Mouse (Mus musculus): ENCODE measurements around the gene Zhx3. TPM values are rescaled to one million over a fixed set of nuclear protein-coding genes. Genes with fewer than 3 reads are reported as not detected.

Zhx3 gene
- polyA plus RNA-seq, 1 experiment from 2014 or later: 14.9 TPM

DNA sequence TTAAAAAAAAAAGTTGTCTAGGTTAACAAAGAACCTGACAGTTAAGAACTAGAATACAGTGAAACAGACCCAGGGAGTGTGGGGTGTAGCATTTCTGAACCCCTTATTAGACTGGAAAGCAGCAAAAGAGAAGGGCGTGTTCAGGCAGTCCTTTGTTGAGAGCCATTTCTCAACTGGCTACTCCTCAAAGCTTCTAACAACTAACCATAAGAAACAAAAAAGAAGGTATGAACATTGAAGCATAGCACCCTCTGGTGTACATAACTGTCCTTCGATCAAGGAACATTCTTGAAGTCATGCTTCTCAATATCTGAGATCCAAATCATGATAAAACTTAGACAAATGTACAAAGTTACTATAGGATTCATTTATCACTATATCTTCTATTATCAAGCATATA, 79.7 kb downstream of the Zhx3 start:
- no peak overlapping the region for H3K9ac ChIP-seq
- no peak overlapping the region for H3K4me3 ChIP-seq
- ATAC-seq (ENCODE audit: low read depth): no peak
- H3K4me2 ChIP-seq: no peak overlapping the region
- 75% methylated on average over 2 of the region's 2 CpGs for WGBS
- no peaks in the 10 kb centered on the region for H3K4me1 ChIP-seq (replicated peaks)
- H3K9me3 ChIP-seq: no peaks in the 10 kb centered on the region
- no peak overlapping the region for H3K27ac ChIP-seq (replicated peaks)
- H3K36me3 ChIP-seq: no peaks in the 10 kb centered on the region
- H3K27me3 ChIP-seq: no peaks in the 10 kb centered on the region

DNA sequence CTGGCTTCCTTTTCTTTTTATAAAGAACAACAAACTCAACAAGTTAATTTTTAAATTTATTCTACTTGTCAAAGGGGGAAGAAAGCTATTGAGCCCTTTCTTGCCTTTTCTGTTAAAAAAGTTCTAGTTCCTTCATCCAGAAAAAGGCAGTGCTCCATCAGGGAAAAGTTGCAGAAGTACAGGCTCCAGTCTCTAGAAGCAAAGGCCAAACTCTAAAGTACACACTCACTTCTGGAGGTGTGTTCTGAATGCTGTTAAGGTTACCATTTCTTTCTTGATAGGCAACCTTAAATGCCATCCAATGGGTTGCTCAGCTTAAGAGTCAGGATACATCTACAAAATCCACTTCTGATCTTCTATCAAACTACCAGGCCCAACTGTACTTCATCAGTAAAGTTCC, 83.1 kb downstream of the Zhx3 start:
- Histone ChIP-seq H3K4me2 (no peak overlapping the region), H3K27ac (replicated peaks) (no peak overlapping the region), H3K4me1 (replicated peaks) (peaks cover 10% of the 10 kb centered on the region), H3K9me3 (no peaks in the 10 kb centered on the region), H3K36me3 (no peaks in the 10 kb centered on the region), H3K27me3 (no peaks in the 10 kb centered on the region), H3K4me3 (no peak overlapping the region), H3K9ac (no peak overlapping the region)
- ATAC-seq (ENCODE audit: low read depth): no peak

DNA sequence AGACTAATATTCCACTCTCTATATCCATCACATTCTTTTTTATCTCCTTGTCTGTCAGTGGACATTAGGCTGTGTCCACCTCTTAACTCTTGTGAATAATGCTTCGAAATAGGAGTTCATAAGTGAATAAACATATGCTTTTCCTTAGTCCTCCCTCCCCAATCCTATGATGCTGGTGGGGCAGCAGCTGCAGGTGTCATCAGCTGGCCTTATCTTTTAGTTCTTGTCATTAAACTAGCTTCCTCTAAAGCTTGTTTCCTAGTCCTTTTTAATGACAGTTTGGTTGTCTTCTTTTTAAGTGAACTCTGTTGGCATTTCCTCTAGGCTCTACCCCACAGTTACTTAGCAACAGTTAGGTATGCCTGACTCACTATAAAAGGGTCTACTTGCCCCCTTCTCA, 83.8 kb downstream of the Zhx3 start:
- ATAC-seq (ENCODE audit: low read depth): no peak
- peaks cover 10% of the 10 kb centered on the region for H3K4me1 ChIP-seq (replicated peaks)
- no peak overlapping the region for H3K9ac ChIP-seq
- H3K9me3 ChIP-seq: no peaks in the 10 kb centered on the region
- no peaks in the 10 kb centered on the region for H3K36me3 ChIP-seq
- no peak overlapping the region for H3K27ac ChIP-seq (replicated peaks)
- no peak overlapping the region for H3K4me2 ChIP-seq
- no peaks in the 10 kb centered on the region for H3K27me3 ChIP-seq
- 95% methylated on average over 1 of the region's 1 CpGs for WGBS
- H3K4me3 ChIP-seq: no peak overlapping the region

DNA sequence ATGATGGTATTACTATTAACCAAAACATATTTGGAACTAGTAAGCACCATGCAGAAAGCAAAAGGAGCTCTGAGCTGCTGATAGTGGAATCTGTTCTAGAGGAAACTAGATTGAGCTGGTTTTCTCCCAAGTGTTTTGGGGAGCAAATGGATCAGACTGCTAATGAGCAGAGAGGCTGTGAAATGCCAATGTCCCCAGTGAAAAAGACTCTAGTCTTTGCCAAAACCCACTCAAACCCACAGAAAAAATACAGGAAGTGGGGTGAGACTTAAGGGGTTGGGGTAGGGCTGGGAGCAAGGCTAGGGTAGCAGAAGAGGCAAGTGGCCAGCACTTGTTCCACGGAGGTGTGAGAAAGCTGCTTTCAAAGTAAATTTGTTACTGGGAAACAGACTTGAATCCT, 86.5 kb downstream of the Zhx3 start:
- Histone ChIP-seq H3K4me2 (no peak overlapping the region), H3K27ac (replicated peaks) (peak overlapping the region; percentile 70), H3K9ac (no peak overlapping the region), H3K9me3 (no peaks in the 10 kb centered on the region), H3K27me3 (no peaks in the 10 kb centered on the region), H3K4me3 (no peak overlapping the region), H3K36me3 (peaks cover 8% of the 10 kb centered on the region), H3K4me1 (replicated peaks) (peaks cover 10% of the 10 kb centered on the region)
- WGBS: 76% methylated on average over 1 of the region's 1 CpGs
- peak; percentile 62 for ATAC-seq (ENCODE audit: low read depth)

DNA sequence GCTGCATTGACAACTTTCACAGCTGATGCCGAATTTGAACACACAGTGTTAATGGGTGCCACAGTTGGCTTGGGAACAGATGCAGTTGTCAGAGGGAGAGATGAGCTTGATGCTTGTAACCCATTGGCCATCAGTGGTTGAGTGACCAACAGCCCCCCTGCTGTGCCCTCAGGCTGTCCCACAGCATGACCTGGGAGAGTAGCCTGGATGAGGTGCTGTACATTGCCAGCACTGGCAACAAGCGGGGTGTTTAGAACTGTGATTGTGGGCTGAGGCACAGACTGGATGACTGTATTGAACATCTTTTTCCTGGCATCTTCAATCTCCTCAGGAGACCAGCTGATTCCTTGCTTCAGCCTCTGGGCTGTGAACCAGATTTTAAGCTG, 92.0 kb downstream of the Zhx3 start:
- WGBS: 91% methylated on average over 2 of the region's 2 CpGs
- Histone ChIP-seq H3K27me3 (no peaks in the 10 kb centered on the region), H3K36me3 (peaks cover 32% of the 10 kb centered on the region), H3K9me3 (no peaks in the 10 kb centered on the region), H3K9ac (no peak overlapping the region), H3K27ac (replicated peaks) (no peak overlapping the region), H3K4me2 (no peak overlapping the region), H3K4me1 (replicated peaks) (peaks cover 3% of the 10 kb centered on the region), H3K4me3 (no peak overlapping the region)
- ATAC-seq (ENCODE audit: low read depth): no peak

DNA sequence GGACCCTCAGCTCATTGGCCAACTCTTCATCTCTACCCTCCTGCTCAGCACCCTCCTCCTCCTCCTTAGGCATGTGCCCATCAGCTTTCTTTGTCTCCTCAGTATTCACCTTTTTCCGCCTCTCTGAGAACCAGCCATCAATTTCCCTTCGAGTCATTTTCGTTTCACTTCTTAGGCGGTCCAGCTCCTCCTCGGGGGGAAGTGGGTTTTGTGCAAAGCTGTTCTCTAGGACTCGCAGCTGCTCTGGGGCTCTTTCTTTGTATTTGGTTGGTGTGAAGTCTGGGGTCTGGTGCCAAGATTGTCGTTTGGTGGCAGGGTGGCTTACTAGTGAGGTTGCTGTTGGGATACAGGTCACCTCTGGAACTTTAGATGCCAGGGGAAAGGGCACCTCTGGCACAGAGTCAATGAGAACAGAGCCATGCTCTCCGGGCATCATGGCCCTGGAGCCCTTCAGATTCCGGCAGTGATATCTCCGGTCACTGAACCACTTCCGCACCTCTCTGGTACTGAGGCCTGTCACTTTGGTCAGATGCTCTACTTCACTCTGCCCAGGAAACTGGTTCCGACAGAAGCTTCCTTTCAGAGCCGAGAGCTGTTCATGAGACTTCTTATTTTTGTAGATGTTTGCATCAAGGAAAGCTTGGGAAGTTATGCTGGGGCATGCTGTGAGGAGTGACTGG, 92.5 kb downstream of the Zhx3 start:
- no peaks in the 10 kb centered on the region for H3K4me1 ChIP-seq (replicated peaks)
- peaks cover 32% of the 10 kb centered on the region for H3K36me3 ChIP-seq
- H3K4me3 ChIP-seq: no peak overlapping the region
- H3K4me2 ChIP-seq: no peak overlapping the region
- H3K27ac ChIP-seq (replicated peaks): no peak overlapping the region
- no peak overlapping the region for H3K9ac ChIP-seq
- 85% methylated on average over 13 of the region's 13 CpGs for WGBS
- no peaks in the 10 kb centered on the region for H3K27me3 ChIP-seq
- H3K9me3 ChIP-seq: no peaks in the 10 kb centered on the region
- ATAC-seq (ENCODE audit: low read depth): no peak

DNA sequence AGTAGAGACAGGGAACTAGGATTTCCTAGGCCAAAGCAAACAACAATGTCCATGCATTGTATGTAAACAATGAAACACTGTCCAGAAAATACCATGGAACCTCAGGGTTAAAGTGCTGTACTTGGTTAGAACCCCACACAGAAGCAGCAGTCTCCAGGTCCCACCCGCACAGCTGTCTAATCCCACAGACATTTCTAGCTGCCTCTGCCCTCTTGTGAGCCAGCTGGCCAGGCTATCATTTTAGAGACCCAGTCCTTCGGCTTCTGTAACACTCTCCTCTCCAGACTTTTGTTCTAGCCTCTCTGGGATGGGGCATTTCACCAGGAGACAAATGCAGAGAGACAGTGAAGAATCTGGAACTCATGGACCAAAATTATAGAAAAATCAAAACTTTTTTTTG, 94.8 kb downstream of the Zhx3 start:
- H3K36me3 ChIP-seq: peaks cover 32% of the 10 kb centered on the region
- H3K9ac ChIP-seq: no peak overlapping the region
- H3K9me3 ChIP-seq: no peaks in the 10 kb centered on the region
- no peaks in the 10 kb centered on the region for H3K27me3 ChIP-seq
- H3K4me2 ChIP-seq: no peak overlapping the region
- H3K27ac ChIP-seq (replicated peaks): no peak overlapping the region
- no peaks in the 10 kb centered on the region for H3K4me1 ChIP-seq (replicated peaks)
- 82% methylated on average over 2 of the region's 2 CpGs for WGBS
- ATAC-seq (ENCODE audit: low read depth): no peak
- H3K4me3 ChIP-seq: no peak overlapping the region

DNA sequence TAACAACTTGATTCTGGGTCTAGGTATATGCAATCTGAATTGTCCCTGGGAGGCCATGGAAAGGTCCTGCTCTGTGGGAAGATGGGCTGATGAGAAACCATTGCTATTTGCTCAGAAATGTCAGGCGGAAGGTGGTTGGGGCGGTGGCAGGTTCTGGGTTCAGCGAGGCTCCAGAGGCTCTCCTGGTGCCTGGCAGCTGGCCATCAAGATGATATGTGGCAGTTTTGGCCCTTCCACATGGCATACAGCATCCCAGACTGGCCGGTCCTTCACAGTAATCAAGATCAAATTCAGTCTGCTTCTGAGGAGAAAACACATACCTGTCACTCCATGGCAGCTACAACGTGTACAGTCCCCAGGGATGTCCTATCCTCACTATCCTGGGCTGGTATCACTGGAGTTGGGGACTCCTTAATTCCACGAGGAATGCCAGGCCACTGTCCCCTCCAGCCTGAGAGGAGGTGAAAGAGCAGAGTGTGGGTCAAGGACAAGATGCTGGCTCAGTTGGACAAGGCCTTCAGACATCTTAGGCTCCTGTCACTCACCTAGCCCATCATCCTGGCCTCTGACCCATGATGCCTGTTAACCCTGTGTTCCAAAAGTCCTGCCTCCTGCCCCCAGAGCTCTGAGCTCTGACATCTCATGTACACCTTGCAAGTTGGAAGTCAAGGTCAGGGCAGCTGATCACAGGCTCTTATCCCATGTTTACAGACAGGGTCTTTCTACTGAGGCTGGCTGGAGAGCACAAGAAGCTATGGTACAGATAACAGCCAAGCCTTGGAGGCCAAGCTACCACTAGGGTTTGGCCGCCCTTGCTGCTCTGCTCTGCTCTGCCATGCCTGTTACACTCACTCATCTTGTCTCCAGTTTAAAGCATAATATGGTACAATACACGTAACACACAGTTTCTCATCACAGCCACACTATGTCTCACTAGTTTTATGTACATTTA, 101.2 kb downstream of the Zhx3 start:
- Histone ChIP-seq H3K4me3 (no peak overlapping the region), H3K4me2 (no peak overlapping the region), H3K4me1 (replicated peaks) (no peaks in the 10 kb centered on the region), H3K27me3 (no peaks in the 10 kb centered on the region), H3K36me3 (peaks cover 23% of the 10 kb centered on the region), H3K27ac (replicated peaks) (no peak overlapping the region; the same call in 1 of the 2 replicates), H3K9ac (no peak overlapping the region), H3K9me3 (no peaks in the 10 kb centered on the region)
- ATAC-seq (ENCODE audit: low read depth): no peak
- 89% methylated on average over 8 of the region's 8 CpGs for WGBS

DNA sequence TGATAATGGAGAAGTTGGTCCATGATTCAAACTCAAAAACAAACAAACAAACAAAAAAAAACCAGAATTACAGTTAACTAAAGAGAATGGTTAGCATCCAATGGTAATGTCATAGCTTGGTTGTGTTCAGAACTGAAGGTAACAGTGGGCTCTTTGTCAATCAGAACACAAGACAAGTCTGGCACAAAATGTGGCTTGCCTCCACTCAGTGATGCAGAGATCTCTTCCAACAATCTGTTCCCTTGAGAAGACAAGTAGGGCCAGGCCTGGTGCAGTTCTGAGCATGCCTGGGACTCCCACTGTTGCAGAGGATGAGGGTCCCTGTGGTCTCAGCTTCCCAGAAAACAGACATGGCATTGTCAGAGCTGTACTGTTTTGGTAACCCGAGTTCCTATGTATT, 101.9 kb downstream of the Zhx3 start:
- Histone ChIP-seq H3K9me3 (no peaks in the 10 kb centered on the region), H3K27me3 (no peaks in the 10 kb centered on the region), H3K9ac (no peak overlapping the region), H3K4me1 (replicated peaks) (no peaks in the 10 kb centered on the region; the same call in 1 of the 2 replicates), H3K27ac (replicated peaks) (no peak overlapping the region), H3K36me3 (peaks cover 30% of the 10 kb centered on the region), H3K4me3 (no peak overlapping the region), H3K4me2 (no peak overlapping the region)
- WGBS: 85% methylated on average over 1 of the region's 1 CpGs
- no peak for ATAC-seq (ENCODE audit: low read depth)

DNA sequence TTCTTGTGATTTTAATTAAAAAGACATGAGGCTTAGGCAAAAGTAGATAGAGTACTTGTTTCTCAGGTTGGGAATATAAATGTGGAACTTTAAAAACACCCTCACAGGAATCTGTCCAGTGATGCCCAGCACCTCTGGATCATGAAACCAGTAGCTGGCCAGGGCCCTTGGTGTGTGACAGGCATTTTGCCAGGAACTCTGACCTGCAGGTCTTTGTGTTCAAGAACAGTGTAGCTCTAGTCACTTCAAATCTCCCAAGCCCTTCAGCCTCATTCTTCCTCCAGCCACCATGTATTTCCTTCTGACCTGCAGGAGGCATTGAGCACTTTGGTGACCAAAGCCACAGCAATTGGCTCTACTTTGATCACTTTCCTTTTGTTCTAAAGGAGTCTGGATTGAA, 102.4 kb downstream of the Zhx3 start:
- Histone ChIP-seq H3K4me3 (no peak overlapping the region), H3K4me1 (replicated peaks) (no peaks in the 10 kb centered on the region; the same call in 1 of the 2 replicates), H3K27ac (replicated peaks) (no peak overlapping the region)

DNA sequence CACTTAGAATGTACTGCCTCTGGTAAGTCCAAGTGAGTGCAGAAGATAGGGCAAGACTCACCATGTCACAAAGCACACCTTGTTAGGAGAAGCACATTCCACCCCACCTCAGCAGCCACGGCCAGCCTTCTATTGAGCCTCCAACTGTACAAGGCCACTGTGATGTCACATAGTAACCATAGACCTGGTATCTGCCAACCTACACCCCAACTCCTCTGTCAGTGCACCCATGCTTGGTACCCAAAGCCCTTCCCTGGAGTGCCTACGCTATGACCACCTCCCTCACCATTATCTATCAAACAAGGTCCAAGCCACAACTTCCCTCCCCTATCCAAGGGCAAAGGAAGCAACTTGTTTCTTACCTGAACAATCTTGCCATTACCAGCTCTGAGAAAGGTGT, 103.8 kb downstream of the Zhx3 start:
- H3K27ac ChIP-seq (replicated peaks): no peak overlapping the region
- ATAC-seq (ENCODE audit: low read depth): no peak
- no peaks in the 10 kb centered on the region; the same call in 1 of the 2 replicates for H3K4me1 ChIP-seq (replicated peaks)
- no peak overlapping the region for H3K4me3 ChIP-seq
- no peak overlapping the region for H3K4me2 ChIP-seq
- peaks cover 44% of the 10 kb centered on the region for H3K36me3 ChIP-seq
- H3K27me3 ChIP-seq: no peaks in the 10 kb centered on the region
- no peak overlapping the region for H3K9ac ChIP-seq
- H3K9me3 ChIP-seq: no peaks in the 10 kb centered on the region
- 98% methylated on average over 2 of the region's 2 CpGs for WGBS

More for the DNA sequence above, 102.4 kb downstream of the Zhx3 start:
- H3K36me3 ChIP-seq: peaks cover 33% of the 10 kb centered on the region
- H3K9ac ChIP-seq: no peak overlapping the region
- no peak for ATAC-seq (ENCODE audit: low read depth)
- no peaks in the 10 kb centered on the region for H3K27me3 ChIP-seq
- H3K4me2 ChIP-seq: no peak overlapping the region
- H3K9me3 ChIP-seq: no peaks in the 10 kb centered on the region

DNA sequence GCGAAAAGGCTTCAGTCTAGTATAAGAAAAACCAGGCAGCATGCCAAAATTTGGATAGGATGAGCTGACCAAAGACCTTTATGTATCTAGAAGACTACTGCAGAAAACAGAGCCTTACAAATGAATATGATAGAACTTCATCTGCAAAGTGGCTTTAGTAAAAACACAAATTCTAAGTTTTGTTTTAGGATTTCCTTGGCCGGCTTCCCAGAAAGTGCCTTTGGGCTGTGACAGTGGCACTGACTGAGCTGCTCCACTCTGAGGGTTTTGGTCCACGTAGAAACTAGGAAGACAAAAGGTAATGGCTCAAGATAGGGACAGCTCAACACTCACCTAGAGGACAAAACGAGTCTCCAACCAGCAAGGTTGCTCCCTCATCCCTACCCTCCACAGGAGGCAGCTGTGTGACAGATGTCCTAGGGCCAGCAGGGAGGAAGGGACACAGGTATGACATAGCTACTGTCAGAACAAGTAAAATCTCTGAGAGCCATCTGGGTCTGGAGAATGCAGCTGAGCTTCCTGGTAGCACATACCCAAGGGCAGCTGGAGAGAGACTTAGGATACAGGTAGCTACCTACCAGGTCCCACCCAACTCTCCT, 104.6 kb downstream of the Zhx3 start:
- no peak for ATAC-seq (ENCODE audit: low read depth)
- no peak overlapping the region for H3K4me2 ChIP-seq
- peaks cover 52% of the 10 kb centered on the region for H3K36me3 ChIP-seq

More for the DNA sequence above, 104.6 kb downstream of the Zhx3 start:
- H3K27ac ChIP-seq (replicated peaks): no peak overlapping the region
- 82% methylated on average over 4 of the region's 4 CpGs for WGBS
- H3K4me3 ChIP-seq: no peak overlapping the region
- no peak overlapping the region for H3K9ac ChIP-seq
- H3K9me3 ChIP-seq: no peaks in the 10 kb centered on the region
- H3K4me1 ChIP-seq (replicated peaks): no peaks in the 10 kb centered on the region; the same call in 1 of the 2 replicates
- no peaks in the 10 kb centered on the region for H3K27me3 ChIP-seq
